Mouse (Mus musculus) liver, embryonic 14.5 days (tissue): Measurements from ENCODE around the gene Olfr1197. TPM values are rescaled to one million over a fixed set of nuclear protein-coding genes. Genes with fewer than 3 reads are reported as not detected.

ENCODE experiments used
- ATAC-seq: fragments of 200-750 bp; cut with Nextera tagmentation; 2 replicates; pipeline ENCODE4 v1.8.0; 2017; ENCODE audit warnings: moderate number of reproducible peaks, mild to moderate bottlenecking, moderate library complexity; ENCODE audit not compliant: insufficient read depth
- DNase-seq, 3 experiments: peaks; one replicate each; pipeline ENCODE4 v3.0.0-alpha.2; 2012 to 2013; ENCODE audit warnings: low read depth in 3 of 3, low spot score in 3 of 3
- H3K27ac ChIP-seq: fragments of 300-500 bp; sonication (generic); 2 replicates; pipeline ENCODE4 v1.5.1; 2014; ENCODE audit warnings: moderate library complexity, mild to moderate bottlenecking, control low read depth, inconsistent platforms
- H3K27me3 ChIP-seq: fragments of 300-500 bp; sonication (generic); 2 replicates; pipeline ENCODE4 v1.6.1; 2014; ENCODE audit warnings: mild to moderate bottlenecking, low read length, moderate library complexity; ENCODE audit not compliant: control insufficient read depth, insufficient read depth
- H3K36me3 ChIP-seq: fragments of 300-500 bp; sonication (generic); replicated peaks from 2 replicates; pipeline ENCODE4 v1.6.1; 2014; ENCODE audit warnings: low read depth; ENCODE audit not compliant: control insufficient read depth, insufficient read depth
- H3K4me1 ChIP-seq, 2 experiments: fragments of 200-500 bp in 1 of 2; fragments of 300-500 bp in 1 of 2; sonication (generic) in 1 of 2; replicated peaks; 2 replicates each; pipeline ENCODE4 v1.6.1; 2012 to 2014; ENCODE audit warnings: antibody characterized with exemption in 1 of 2, inconsistent platforms in 1 of 2, low read length in 1 of 2; ENCODE audit not compliant: control insufficient read depth in 2 of 2, insufficient read depth in 2 of 2
- H3K4me2 ChIP-seq: fragments of 300-500 bp; sonication (generic); 2 replicates; pipeline ENCODE4 v1.6.1; 2014; ENCODE audit warnings: low read depth, mild to moderate bottlenecking, control low read depth, moderate library complexity
- H3K4me3 ChIP-seq, 2 experiments: fragments of 200-500 bp in 1 of 2; fragments of 300-500 bp in 1 of 2; sonication (generic) in 1 of 2; 2 replicates each; pipeline ENCODE4 v1.5.1; 2012 to 2014; ENCODE audit warnings: low read depth in 2 of 2, low read length in 2 of 2, mild to moderate bottlenecking in 2 of 2, control low read depth in 1 of 2, inconsistent platforms in 1 of 2, moderate library complexity in 1 of 2; ENCODE audit not compliant: insufficient read depth in 1 of 2
- H3K9ac ChIP-seq: fragments of 300-500 bp; sonication (generic); replicated peaks from 2 replicates; pipeline ENCODE4 v1.6.1; 2014; ENCODE audit warnings: mild to moderate bottlenecking, control low read depth, moderate library complexity
- H3K9me3 ChIP-seq: fragments of 300-500 bp; sonication (generic); 2 replicates; pipeline ENCODE4 v1.6.1; 2016; ENCODE audit warnings: low read length, mixed read lengths; ENCODE audit not compliant: control insufficient read depth
- CTCF ChIP-seq: IDR thresholded peaks from 2 replicates; pipeline ENCODE4 v1.5.1; 2016; ENCODE audit warnings: antibody characterized with exemption, low read depth, control low read depth
- EP300 ChIP-seq: IDR thresholded peaks from 2 replicates; pipeline ENCODE4 v1.6.1; 2016; ENCODE audit warnings: antibody characterized with exemption, low read depth
- WGBS: fragments of 180-500 bp; shearing (Covaris S2); extraction: QIAGEN DNeasy Blood & Tissue Kit; methylation state at CpG from one replicate; pipeline ENCODE4 v1.1.7; 2014; ENCODE audit not compliant: insufficient replicate concordance; 5-methylcytosine and 5-hydroxymethylcytosine counted together
- polyA plus RNA-seq, 2 experiments: library from polyadenylated mRNA; depleted of rRNA in 1 of 2; stranded (reverse) in 1 of 2; unstranded in 1 of 2; fragments of >200 nt; fragmentation: Nextera tagmentation in 1 of 2; extraction: Ambion mirVana in 1 of 2; gene quantifications; 2 replicates each; pipeline versions ENCODE4 v1.2.1 to v1.2.3; 2012 to 2014

Gene Olfr1197
- polyA plus RNA-seq, 2 experiments = not detected

GRCm38 (mm10) chr2:88704497-88704896, 27.7 kb downstream of the Olfr1197 start, which contains the start of gene Olfr1196:
Olfr1196 (minus strand) TSS chr2:88704597.
- no peak within 1 kb of the TSS for H3K4me3 ChIP-seq
- no peak for ATAC-seq
- H3K9me3 ChIP-seq = no peaks in the 10 kb centered on the region
- DNase-seq = no peak
- H3K27ac ChIP-seq = no peak within 1 kb of the TSS
- H3K36me3 ChIP-seq = no peaks in the 10 kb centered on the region
- no peak for TF ChIP-seq CTCF
- no peak for TF ChIP-seq EP300
- H3K9ac ChIP-seq = no peak within 1 kb of the TSS
- no peak within 1 kb of the TSS for H3K4me2 ChIP-seq
- 60% methylated on average over 2 of the region's 2 CpGs for WGBS
- no peaks in the 10 kb centered on the region for H3K27me3 ChIP-seq
- H3K4me1 ChIP-seq = no peaks in the 10 kb centered on the region

GRCm38 (mm10) chr2:88689087-88689486, 43.1 kb downstream of the Olfr1197 start, which contains the start of gene Olfr1195:
Olfr1195 (minus strand) TSS chr2:88689187.
- Histone ChIP-seq H3K27me3 (no peaks in the 10 kb centered on the region), H3K4me3 (no peak within 1 kb of the TSS), H3K27ac (no peak within 1 kb of the TSS), H3K36me3 (no peaks in the 10 kb centered on the region), H3K4me1 (no peaks in the 10 kb centered on the region), H3K9ac (no peak within 1 kb of the TSS), H3K4me2 (no peak within 1 kb of the TSS), H3K9me3 (no peaks in the 10 kb centered on the region)
- no peak for DNase-seq
- no peak for TF ChIP-seq CTCF
- ATAC-seq = no peak

Other genes with a start within 250 kb of the Olfr1197 start
- not detected in 2 replicates for gene Olfr1184, start 248.8 kb downstream of the Olfr1197 start, polyA plus RNA-seq (2012; rRNA removed)
- not detected in 2 replicates for gene Olfr1184, start 248.8 kb downstream of the Olfr1197 start, polyA plus RNA-seq (2014; fragmentation: Nextera tagmentation; extraction: Ambion mirVana)
- not detected in 2 replicates for gene Olfr1185-ps1, start 239.0 kb downstream of the Olfr1197 start, polyA plus RNA-seq (2012; rRNA removed)
- not detected in 2 replicates for gene Olfr1185-ps1, start 239.0 kb downstream of the Olfr1197 start, polyA plus RNA-seq (2014; fragmentation: Nextera tagmentation; extraction: Ambion mirVana)
- gene Olfr1186, start 213.8 kb downstream of the Olfr1197 start, polyA plus RNA-seq (2012; rRNA removed) = not detected in 2 replicates
- gene Olfr1186, start 213.8 kb downstream of the Olfr1197 start, polyA plus RNA-seq (2014; fragmentation: Nextera tagmentation; extraction: Ambion mirVana) = not detected in 2 replicates
- not detected in 2 replicates for gene Olfr1188, start 175.4 kb downstream of the Olfr1197 start, polyA plus RNA-seq (2012; rRNA removed)
- gene Olfr1188, start 175.4 kb downstream of the Olfr1197 start, polyA plus RNA-seq (2014; fragmentation: Nextera tagmentation; extraction: Ambion mirVana) = not detected in 2 replicates
- not detected in 2 replicates for gene Olfr1189, start 145.9 kb downstream of the Olfr1197 start, polyA plus RNA-seq (2012; rRNA removed)
- gene Olfr1189, start 145.9 kb downstream of the Olfr1197 start, polyA plus RNA-seq (2014; fragmentation: Nextera tagmentation; extraction: Ambion mirVana) = not detected in 2 replicates
- gene Olfr1191-ps1, start 91.8 kb downstream of the Olfr1197 start, polyA plus RNA-seq (2012; rRNA removed) = not detected in 2 replicates
- gene Olfr1191-ps1, start 91.8 kb downstream of the Olfr1197 start, polyA plus RNA-seq (2014; fragmentation: Nextera tagmentation; extraction: Ambion mirVana) = not detected in 2 replicates
- not detected in 2 replicates for gene Olfr1192-ps1, start 83.9 kb downstream of the Olfr1197 start, polyA plus RNA-seq (2012; rRNA removed)
- not detected in 2 replicates for gene Olfr1192-ps1, start 83.9 kb downstream of the Olfr1197 start, polyA plus RNA-seq (2014; fragmentation: Nextera tagmentation; extraction: Ambion mirVana)
- gene Olfr1193, start 56.7 kb downstream of the Olfr1197 start, polyA plus RNA-seq (2012; rRNA removed) = not detected in 2 replicates
- not detected in 2 replicates for gene Olfr1193, start 56.7 kb downstream of the Olfr1197 start, polyA plus RNA-seq (2014; fragmentation: Nextera tagmentation; extraction: Ambion mirVana)
- gene Olfr1195, start 43.2 kb downstream of the Olfr1197 start, polyA plus RNA-seq (2012; rRNA removed) = not detected in 2 replicates
- gene Olfr1195, start 43.2 kb downstream of the Olfr1197 start, polyA plus RNA-seq (2014; fragmentation: Nextera tagmentation; extraction: Ambion mirVana) = not detected in 2 replicates
- gene Olfr1196, start 27.8 kb downstream of the Olfr1197 start, polyA plus RNA-seq (2012; rRNA removed) = not detected in 2 replicates
- not detected in 2 replicates for gene Olfr1196, start 27.8 kb downstream of the Olfr1197 start, polyA plus RNA-seq (2014; fragmentation: Nextera tagmentation; extraction: Ambion mirVana)
- gene Olfr1198, start 19.0 kb upstream of the Olfr1197 start, polyA plus RNA-seq (2012; rRNA removed) = not detected in 2 replicates
- gene Olfr1198, start 19.0 kb upstream of the Olfr1197 start, polyA plus RNA-seq (2014; fragmentation: Nextera tagmentation; extraction: Ambion mirVana) = not detected in 2 replicates
- not detected in 2 replicates for gene Olfr1199, start 28.1 kb upstream of the Olfr1197 start, polyA plus RNA-seq (2012; rRNA removed)
- gene Olfr1199, start 28.1 kb upstream of the Olfr1197 start, polyA plus RNA-seq (2014; fragmentation: Nextera tagmentation; extraction: Ambion mirVana) = not detected in 2 replicates
- gene Olfr1200, start 38.1 kb upstream of the Olfr1197 start, polyA plus RNA-seq (2012; rRNA removed) = not detected in 2 replicates
- gene Olfr1200, start 38.1 kb upstream of the Olfr1197 start, polyA plus RNA-seq (2014; fragmentation: Nextera tagmentation; extraction: Ambion mirVana) = not detected in 2 replicates
- gene Olfr1201, start 60.7 kb upstream of the Olfr1197 start, polyA plus RNA-seq (2012; rRNA removed) = not detected in 2 replicates
- not detected in 2 replicates for gene Olfr1201, start 60.7 kb upstream of the Olfr1197 start, polyA plus RNA-seq (2014; fragmentation: Nextera tagmentation; extraction: Ambion mirVana)
- gene Olfr1202, start 82.1 kb upstream of the Olfr1197 start, polyA plus RNA-seq (2012; rRNA removed) = not detected in 2 replicates
- gene Olfr1202, start 82.1 kb upstream of the Olfr1197 start, polyA plus RNA-seq (2014; fragmentation: Nextera tagmentation; extraction: Ambion mirVana) = not detected in 2 replicates
- not detected in 2 replicates for gene Olfr1205, start 97.4 kb upstream of the Olfr1197 start, polyA plus RNA-seq (2012; rRNA removed)
- not detected in 2 replicates for gene Olfr1205, start 97.4 kb upstream of the Olfr1197 start, polyA plus RNA-seq (2014; fragmentation: Nextera tagmentation; extraction: Ambion mirVana)
- gene Olfr1204, start 116.9 kb upstream of the Olfr1197 start, polyA plus RNA-seq (2012; rRNA removed) = not detected in 2 replicates
- not detected in 2 replicates for gene Olfr1204, start 116.9 kb upstream of the Olfr1197 start, polyA plus RNA-seq (2014; fragmentation: Nextera tagmentation; extraction: Ambion mirVana)
- gene Olfr1206, start 130.9 kb upstream of the Olfr1197 start, polyA plus RNA-seq (2012; rRNA removed) = not detected in 2 replicates
- not detected in 2 replicates for gene Olfr1206, start 130.9 kb upstream of the Olfr1197 start, polyA plus RNA-seq (2014; fragmentation: Nextera tagmentation; extraction: Ambion mirVana)
- gene Olfr1208, start 169.9 kb upstream of the Olfr1197 start, polyA plus RNA-seq (2012; rRNA removed) = not detected in 2 replicates
- gene Olfr1208, start 169.9 kb upstream of the Olfr1197 start, polyA plus RNA-seq (2014; fragmentation: Nextera tagmentation; extraction: Ambion mirVana) = not detected in 2 replicates
- not detected in 2 replicates for gene Olfr1209, start 182.8 kb upstream of the Olfr1197 start, polyA plus RNA-seq (2012; rRNA removed)
- gene Olfr1209, start 182.8 kb upstream of the Olfr1197 start, polyA plus RNA-seq (2014; fragmentation: Nextera tagmentation; extraction: Ambion mirVana) = not detected in 2 replicates
- gene Olfr1211, start 205.7 kb upstream of the Olfr1197 start, polyA plus RNA-seq (2012; rRNA removed) = not detected in 2 replicates
- not detected in 2 replicates for gene Olfr1211, start 205.7 kb upstream of the Olfr1197 start, polyA plus RNA-seq (2014; fragmentation: Nextera tagmentation; extraction: Ambion mirVana)
- not detected in 2 replicates for gene Olfr1212, start 221.6 kb upstream of the Olfr1197 start, polyA plus RNA-seq (2012; rRNA removed)
- not detected in 2 replicates for gene Olfr1212, start 221.6 kb upstream of the Olfr1197 start, polyA plus RNA-seq (2014; fragmentation: Nextera tagmentation; extraction: Ambion mirVana)
- not detected in 2 replicates for gene Gm13762, start 247.9 kb upstream of the Olfr1197 start, polyA plus RNA-seq (2012; rRNA removed)
- not detected in 2 replicates for gene Gm13762, start 247.9 kb upstream of the Olfr1197 start, polyA plus RNA-seq (2014; fragmentation: Nextera tagmentation; extraction: Ambion mirVana)